Comparison of ENCODE assay signal across 15 mouse cellular contexts in genomic region chr9:67485169-67486072, GRCm38 (mm10).
DNase-seq lines count a peak whose midpoint lies in the region; ATAC-seq and TF ChIP-seq lines count a peak whose summit lies in the region.
"Had no signal": no experiment of that assay in that cellular context is flagged by ENCODE, and none has a peak within 500 bp of the region (broad histone marks: within the 10 kb centered on the region; RNA-seq: fewer than 3 reads in every experiment).

No protein-coding gene starts in this region.

- no peak for TF ChIP-seq EP300 in heart, postnatal 0 days (IDR thresholded peaks at IDR 0.05; ENCODE audit: low read depth)
- no peak for TF ChIP-seq EP300 in stomach, postnatal 0 days (optimal IDR thresholded peaks at IDR 0.05)

- no peak overlapping the region for H3K27ac ChIP-seq in kidney, embryonic 16.5 days (ENCODE audit: low read length)
- H3K27ac ChIP-seq in heart, postnatal 0 days (ENCODE audit: low read depth): 0 out of 2 replicates have a peak overlapping the region, but pooled peaks have one; percentile 30
- peak overlapping the region; percentile 47 for H3K27ac ChIP-seq in limb, embryonic 15.5 days
- H3K27ac ChIP-seq in stomach, postnatal 0 days (replicated peaks): peak overlapping the region; percentile 73
- H3K27ac ChIP-seq: limb, embryonic 12.5 days; neural tube, embryonic 12.5 days had no signal

- TF ChIP-seq CTCF in heart, postnatal 0 days (IDR thresholded peaks at IDR 0.05; ENCODE audit: low read depth): no peak
- TF ChIP-seq CTCF in stomach, postnatal 0 days (IDR thresholded peaks at IDR 0.05; ENCODE audit: low read depth): no peak

- 64% methylated on average over 15 of the region's 15 CpGs for WGBS in kidney, embryonic 16.5 days
- WGBS in heart, postnatal 0 days: 59% methylated on average over 15 of the region's 15 CpGs
- 55% methylated on average over 15 of the region's 15 CpGs for WGBS in limb, embryonic 15.5 days
- 46% methylated on average over 11 of the region's 15 CpGs for WGBS in stomach, postnatal 0 days

- H3K36me3 ChIP-seq in kidney, embryonic 16.5 days (ENCODE audit: insufficient read depth, low read length): no peaks in the 10 kb centered on the region
- no peaks in the 10 kb centered on the region for H3K36me3 ChIP-seq in heart, postnatal 0 days (replicated peaks; ENCODE audit: control insufficient read depth, insufficient read depth, low read length)
- no peaks in the 10 kb centered on the region for H3K36me3 ChIP-seq in limb, embryonic 15.5 days
- H3K36me3 ChIP-seq in stomach, postnatal 0 days (ENCODE audit: control insufficient read depth, insufficient read depth, low read length): no peaks in the 10 kb centered on the region
- H3K36me3 ChIP-seq: limb, embryonic 12.5 days; neural tube, embryonic 12.5 days had no signal

- no peak for ATAC-seq in kidney, embryonic 16.5 days (ENCODE audit: low FRiP score, low TSS enrichment)
- ATAC-seq in heart, postnatal 0 days (ENCODE audit: insufficient read depth, low read depth): peak; percentile 79
- ATAC-seq in limb, embryonic 15.5 days (ENCODE audit: insufficient number of reproducible peaks, low FRiP score, low TSS enrichment, low read depth): peak; percentile 63; the same call in 1 of the 2 replicates
- peak; percentile 87 for ATAC-seq in stomach, postnatal 0 days (ENCODE audit: low FRiP score, low TSS enrichment)
- ATAC-seq: activated CD4-positive, CD25-positive, alpha-beta regulatory T cell, adult 4 months had no signal

- no peak overlapping the region for H3K4me2 ChIP-seq in kidney, embryonic 16.5 days (replicated peaks; ENCODE audit: low read depth, low read length)
- no peak overlapping the region for H3K4me2 ChIP-seq in heart, postnatal 0 days (ENCODE audit: low read depth, low read length)
- H3K4me2 ChIP-seq in limb, embryonic 15.5 days: no peak overlapping the region
- peak overlapping the region; percentile 39 for H3K4me2 ChIP-seq in stomach, postnatal 0 days (replicated peaks; ENCODE audit: low read depth)
- H3K4me2 ChIP-seq: limb, embryonic 12.5 days; midbrain, embryonic 11.5 days; neural tube, embryonic 12.5 days had no signal

- peak; percentile 19 to 36 for DNase-seq in kidney, adult 8-10 months
- peak; percentile 20 for DNase-seq in heart, postnatal 0 days (ENCODE audit: low spot score)
- peak; percentile 75 for DNase-seq in stomach, postnatal 0 days (ENCODE audit: low spot score)
- DNase-seq in retina, embryonic 14.5 days (ENCODE audit: low spot score): no peak
- no peak for DNase-seq in left cerebral cortex, adult 18-20 months (ENCODE audit: low spot score in 2 of 2)
- no peak for DNase-seq in thymus, adult 18-20 months
- DNase-seq: right cerebral cortex, postnatal 14 days; thymus, adult 2 months had no signal

- no peak overlapping the region for H3K4me3 ChIP-seq in kidney, embryonic 16.5 days (ENCODE audit: low read length)
- no peak overlapping the region for H3K4me3 ChIP-seq in heart, postnatal 0 days (ENCODE audit: low read depth, low read length)
- no peak overlapping the region for H3K4me3 ChIP-seq in limb, embryonic 15.5 days
- 0 out of 2 replicates have a peak overlapping the region, but pooled peaks have one; percentile 8 for H3K4me3 ChIP-seq in stomach, postnatal 0 days (ENCODE audit: low read depth, low read length)
- H3K4me3 ChIP-seq: limb, embryonic 12.5 days; neural tube, embryonic 12.5 days had no signal

- 0 out of 2 replicates have a peak, but pooled peaks cover 3% of the 10 kb centered on the region for H3K27me3 ChIP-seq in kidney, embryonic 16.5 days (ENCODE audit: insufficient read depth, low read length)
- H3K27me3 ChIP-seq in heart, postnatal 0 days (ENCODE audit: control insufficient read depth, insufficient read depth, low read length): no peaks in the 10 kb centered on the region
- no peaks in the 10 kb centered on the region for H3K27me3 ChIP-seq in limb, embryonic 15.5 days
- H3K27me3 ChIP-seq in stomach, postnatal 0 days (ENCODE audit: control insufficient read depth, insufficient read depth, low read length): no peaks in the 10 kb centered on the region
- H3K27me3 ChIP-seq: CH12.LX; neural tube, embryonic 12.5 days had no signal

- no peak overlapping the region for H3K9ac ChIP-seq in kidney, embryonic 16.5 days (replicated peaks; ENCODE audit: low read length)
- H3K9ac ChIP-seq in heart, postnatal 0 days (replicated peaks; ENCODE audit: low read depth, low read length): no peak overlapping the region
- H3K9ac ChIP-seq in limb, embryonic 15.5 days: no peak overlapping the region
- no peak overlapping the region for H3K9ac ChIP-seq in stomach, postnatal 0 days (ENCODE audit: low read length)
- H3K9ac ChIP-seq: limb, embryonic 12.5 days; neural tube, embryonic 12.5 days had no signal

- 0 out of 2 replicates have a peak, but pooled peaks cover 3% of the 10 kb centered on the region for H3K4me1 ChIP-seq in kidney, embryonic 16.5 days (ENCODE audit: insufficient read depth, low read length)
- peaks cover 14% of the 10 kb centered on the region; the same call in 1 of the 2 replicates for H3K4me1 ChIP-seq in heart, postnatal 0 days (ENCODE audit: control insufficient read depth, insufficient read depth)
- H3K4me1 ChIP-seq in limb, embryonic 15.5 days: peaks cover 23% of the 10 kb centered on the region
- no peaks in the 10 kb centered on the region for H3K4me1 ChIP-seq in stomach, postnatal 0 days (replicated peaks; ENCODE audit: control insufficient read depth, insufficient read depth)
- H3K4me1 ChIP-seq: neural tube, embryonic 12.5 days had no signal

- H3K9me3 ChIP-seq in kidney, embryonic 16.5 days (ENCODE audit: low read length): no peaks in the 10 kb centered on the region
- H3K9me3 ChIP-seq in heart, postnatal 0 days (replicated peaks; ENCODE audit: control insufficient read depth, low read length): no peaks in the 10 kb centered on the region
- H3K9me3 ChIP-seq in limb, embryonic 15.5 days: no peaks in the 10 kb centered on the region
- H3K9me3 ChIP-seq in stomach, postnatal 0 days (ENCODE audit: control insufficient read depth, low read length): no peaks in the 10 kb centered on the region
- H3K9me3 ChIP-seq: limb, embryonic 12.5 days; neural tube, embryonic 12.5 days had no signal

Comparison
In these comparisons a context has a peak if more than half of its experiments do, and no peak if none do; other contexts are left out.
1. DNase-seq: peak in kidney, adult 8-10 months (2 of 2), heart, postnatal 0 days (single experiment) and stomach, postnatal 0 days (single experiment); none in retina, embryonic 14.5 days (single experiment), left cerebral cortex, adult 18-20 months (0 of 2) and thymus, adult 18-20 months (0 of 2).